Mouse (Mus musculus): ENCODE results near the gene Sgsm1.

DNA sequence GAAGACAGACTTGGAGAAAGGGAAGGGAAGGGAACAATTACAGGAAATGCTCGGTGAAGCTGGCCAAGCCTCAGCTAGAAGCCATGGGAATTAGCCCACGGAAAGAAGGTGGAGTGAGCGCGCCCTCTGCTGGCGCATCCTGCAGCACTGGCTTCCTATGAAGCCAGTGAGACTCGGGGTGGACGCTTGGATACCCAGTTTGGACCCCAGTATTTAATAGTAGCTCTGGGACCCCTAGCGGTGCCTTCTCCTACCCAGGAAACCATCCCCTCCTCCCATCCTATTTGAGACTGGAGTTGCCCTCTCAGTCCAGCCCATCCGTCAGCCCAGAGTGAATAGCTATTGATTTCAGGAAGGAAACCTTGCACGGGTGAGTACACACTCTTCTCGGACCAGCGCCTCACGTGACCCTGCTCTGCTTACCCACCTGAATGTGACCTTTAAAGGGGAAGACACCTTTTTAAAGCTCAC is 83.9 kb downstream of the Sgsm1 start, which contains the start of gene Tmem211:
- TF ChIP-seq CTCF (IDR thresholded peaks at IDR 0.05; ENCODE audit: insufficient read depth, low read depth, low read length) (peak; percentile 96), POLR2A (IDR thresholded peaks at IDR 0.05; ENCODE audit: insufficient read depth, low read depth, low read length) (no peak)
